Mouse (Mus musculus): ENCODE data around the gene Grin1. TPM values are rescaled to one million over a fixed set of nuclear protein-coding genes. Genes with fewer than 3 reads are reported as not detected.

Grin1 gene
- polyA plus RNA-seq, 2 experiments, result 0.02 to 0.06 TPM

DNA sequence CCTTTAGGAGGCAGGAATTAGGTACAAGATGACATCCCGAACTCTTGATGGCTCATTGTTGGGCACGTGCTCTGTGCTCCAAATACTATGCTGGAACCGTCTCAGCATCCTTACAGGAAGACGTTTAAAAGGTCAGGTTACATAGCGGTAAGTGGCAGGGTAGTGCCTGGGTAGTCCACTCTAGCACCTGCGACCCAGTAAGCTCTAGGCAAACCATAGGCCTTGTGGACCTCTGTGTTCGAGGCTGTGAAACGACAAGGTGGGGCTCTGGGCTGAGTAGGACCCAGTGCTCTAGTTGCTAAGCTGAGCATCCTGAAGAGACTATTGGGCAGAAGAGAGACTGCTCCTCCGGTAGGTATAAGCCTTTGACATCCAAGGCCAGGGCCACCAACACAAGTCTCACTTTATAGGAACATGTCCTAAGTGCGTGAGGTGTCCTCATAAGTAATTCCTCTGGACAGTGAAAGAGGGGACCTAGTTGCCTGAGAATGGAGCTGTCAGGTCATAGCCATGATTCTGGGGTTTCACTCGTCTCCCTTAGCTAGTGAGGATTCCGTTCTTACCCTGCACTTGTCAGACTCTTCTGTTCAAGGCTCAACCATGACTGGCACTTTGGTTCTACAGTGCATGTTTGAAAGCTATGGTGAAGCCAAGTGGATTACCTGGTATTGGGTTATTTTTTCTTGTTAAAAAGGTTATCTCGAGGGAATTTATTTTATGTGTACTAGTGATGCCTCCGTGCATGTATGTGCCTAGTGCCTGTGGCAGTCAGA is 13.2 kb downstream of the Grin1 start:
- H3K36me3 ChIP-seq (replicated peaks; ENCODE audit: control insufficient read depth, insufficient read depth, low read depth), result no peaks in the 10 kb centered on the region
- ATAC-seq (ENCODE audit: insufficient read depth) (no peak), DNase-seq (ENCODE audit: low read depth in 3 of 3, low spot score in 3 of 3) (no peak)
- no peak overlapping the region; the same call in 1 of the 2 replicates for H3K4me2 ChIP-seq (ENCODE audit: low read depth)
- H3K27me3 ChIP-seq (ENCODE audit: control insufficient read depth, insufficient read depth, low read length), result peaks cover 30% of the 10 kb centered on the region
- WGBS (ENCODE audit: insufficient replicate concordance), result 39% methylated on average over 14 of the region's 14 CpGs
- H3K27ac ChIP-seq, result no peak overlapping the region
- H3K9ac ChIP-seq (replicated peaks), result no peak overlapping the region
- TF ChIP-seq CTCF (IDR thresholded peaks at IDR 0.05; ENCODE audit: low read depth) (no peak), EP300 (IDR thresholded peaks at IDR 0.05; ENCODE audit: low read depth) (no peak)
- peaks cover 0 to 2% of the 10 kb centered on the region in 2 experiments; a peak in 1 of 4 replicates for H3K4me1 ChIP-seq (replicated peaks; ENCODE audit: control insufficient read depth in 2 of 2, insufficient read depth in 2 of 2, low read length in 1 of 2)
- H3K9me3 ChIP-seq (ENCODE audit: control insufficient read depth, low read length), result no peaks in the 10 kb centered on the region
- H3K4me3 ChIP-seq (ENCODE audit: insufficient read depth in 1 of 2, low read depth in 2 of 2, low read length in 2 of 2), result no peak overlapping the region

DNA sequence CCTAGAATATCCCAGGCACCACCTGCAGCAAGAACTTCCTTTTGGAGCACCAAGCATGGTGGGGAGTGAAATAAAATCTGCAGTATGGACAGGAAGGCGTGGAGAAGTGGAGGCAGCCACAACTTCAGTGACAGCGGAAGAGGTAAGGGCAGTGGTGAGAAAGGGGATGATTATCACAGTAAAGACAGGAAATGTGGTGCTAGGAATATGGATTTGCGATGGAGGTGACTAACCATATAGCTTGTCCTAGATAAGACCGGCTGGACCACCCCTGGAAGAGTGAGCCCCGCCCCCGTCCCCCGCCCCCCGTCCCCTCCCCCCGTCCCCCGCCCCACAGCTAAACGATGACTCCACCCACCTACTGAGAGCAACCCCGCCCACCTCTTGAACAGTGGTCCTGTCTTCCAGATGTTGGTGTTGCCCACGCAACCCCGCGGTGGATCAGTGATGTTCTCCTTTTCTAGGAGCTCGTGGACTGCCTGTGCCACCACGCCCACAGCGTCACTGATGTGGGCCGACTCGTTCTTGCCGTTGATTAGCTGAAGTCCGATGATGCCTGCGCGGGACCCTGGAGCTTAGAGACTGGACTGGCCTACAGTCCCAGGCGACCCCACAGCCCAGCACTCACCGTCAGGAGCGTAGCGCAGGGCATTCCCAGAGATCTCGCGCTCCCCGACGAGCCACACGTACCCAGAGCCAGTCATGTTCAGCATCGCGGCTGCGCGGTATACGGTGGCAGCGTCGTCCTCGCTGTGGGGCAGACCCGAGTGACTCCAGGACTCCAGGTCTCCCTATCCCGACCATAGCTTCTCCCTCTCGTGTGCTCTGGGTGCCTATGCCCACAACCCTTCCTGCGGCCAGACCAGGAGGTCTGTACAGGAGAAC is 14.1 kb downstream of the Grin1 start:
- ATAC-seq (ENCODE audit: insufficient read depth), result no peak
- no peaks in the 10 kb centered on the region for H3K9me3 ChIP-seq (ENCODE audit: control insufficient read depth, low read length)
- H3K27me3 ChIP-seq (ENCODE audit: control insufficient read depth, insufficient read depth, low read length), result peaks cover 21% of the 10 kb centered on the region
- no peak overlapping the region for H3K27ac ChIP-seq
- peak overlapping the region; percentile 3 to 42; a peak in 3 of 4 replicates for H3K4me3 ChIP-seq (ENCODE audit: insufficient read depth in 1 of 2, low read depth in 2 of 2, low read length in 2 of 2)
- peaks cover 0 to 2% of the 10 kb centered on the region in 2 experiments; a peak in 1 of 4 replicates for H3K4me1 ChIP-seq (replicated peaks; ENCODE audit: control insufficient read depth in 2 of 2, insufficient read depth in 2 of 2, low read length in 1 of 2)
- DNase-seq (ENCODE audit: low read depth in 3 of 3, low spot score in 3 of 3), result no peak
- H3K4me2 ChIP-seq (ENCODE audit: low read depth), result peak overlapping the region; percentile 57
- TF ChIP-seq EP300 (IDR thresholded peaks at IDR 0.05; ENCODE audit: low read depth) (no peak), CTCF (IDR thresholded peaks at IDR 0.05; ENCODE audit: low read depth) (no peak)
- H3K36me3 ChIP-seq (replicated peaks; ENCODE audit: control insufficient read depth, insufficient read depth, low read depth), result no peaks in the 10 kb centered on the region
- 2% methylated on average over 44 of the region's 45 CpGs for WGBS (ENCODE audit: insufficient replicate concordance)
- H3K9ac ChIP-seq (replicated peaks), result no peak overlapping the region

DNA sequence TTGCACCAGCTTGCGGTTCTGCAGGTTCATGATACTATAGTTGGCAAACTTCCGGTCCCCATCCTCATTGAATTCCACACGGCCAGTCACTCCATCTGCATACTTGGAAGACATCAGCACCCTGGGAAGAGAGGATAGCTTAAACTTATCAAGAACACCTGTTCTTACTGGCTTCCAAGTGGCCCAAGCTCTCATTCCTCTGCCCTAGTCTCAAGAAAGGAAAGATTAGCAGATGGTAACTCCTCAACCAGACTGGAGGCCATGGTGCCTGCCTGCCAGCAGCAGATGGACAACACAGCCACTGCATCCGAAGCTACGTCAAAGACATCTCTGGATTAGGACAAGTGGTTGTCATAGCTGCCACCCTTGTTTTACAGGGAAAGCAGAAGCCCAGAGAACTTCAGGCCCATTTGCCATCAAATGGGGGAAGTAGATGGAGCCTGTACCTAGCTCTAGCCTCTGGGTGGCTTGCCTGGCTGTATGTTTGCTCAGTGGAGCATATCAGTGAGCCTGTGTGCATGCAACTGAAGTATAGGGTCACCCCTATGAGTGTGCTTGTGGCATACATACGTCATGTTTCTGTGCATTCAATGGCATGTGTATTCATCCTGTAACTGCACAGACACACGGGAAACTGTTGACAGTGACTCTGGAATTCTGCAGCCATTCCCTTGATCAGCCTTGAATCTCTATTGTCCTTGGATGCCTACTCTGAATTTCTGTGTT is 14.9 kb downstream of the Grin1 start:
- TF ChIP-seq EP300 (IDR thresholded peaks at IDR 0.05; ENCODE audit: low read depth) (no peak), CTCF (IDR thresholded peaks at IDR 0.05; ENCODE audit: low read depth) (no peak)
- 49% methylated on average over 7 of the region's 7 CpGs for WGBS (ENCODE audit: insufficient replicate concordance)

DNA sequence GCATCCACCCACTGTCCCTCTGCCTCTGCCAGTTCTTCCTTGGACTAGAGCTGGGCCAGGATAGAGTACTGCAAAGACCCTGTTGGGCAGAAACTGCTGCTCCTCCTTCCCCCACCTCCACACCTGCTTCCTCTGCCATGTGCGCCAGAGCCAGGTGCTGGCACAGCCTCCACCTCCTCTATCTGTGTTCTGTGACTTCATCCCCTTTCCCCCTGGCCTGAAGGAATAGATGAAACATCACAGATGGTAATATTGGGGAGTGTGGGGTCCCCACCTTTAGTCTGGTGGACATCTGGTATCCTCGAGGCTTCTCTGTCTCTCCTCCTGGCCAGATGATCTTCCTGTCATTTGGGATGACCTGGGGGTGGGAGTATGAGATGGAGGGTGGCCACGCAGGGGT is 15.5 kb downstream of the Grin1 start:
- peaks cover 0 to 2% of the 10 kb centered on the region in 2 experiments; a peak in 1 of 4 replicates for H3K4me1 ChIP-seq (replicated peaks; ENCODE audit: control insufficient read depth in 2 of 2, insufficient read depth in 2 of 2, low read length in 1 of 2)
- H3K9ac ChIP-seq (replicated peaks), result no peak overlapping the region
- no peaks in the 10 kb centered on the region for H3K36me3 ChIP-seq (replicated peaks; ENCODE audit: control insufficient read depth, insufficient read depth, low read depth)
- no peak overlapping the region for H3K4me3 ChIP-seq (ENCODE audit: insufficient read depth in 1 of 2, low read depth in 2 of 2, low read length in 2 of 2)
- H3K27me3 ChIP-seq (ENCODE audit: control insufficient read depth, insufficient read depth, low read length), result peaks cover 18% of the 10 kb centered on the region
- H3K27ac ChIP-seq, result no peak overlapping the region
- 46% methylated on average over 3 of the region's 3 CpGs for WGBS (ENCODE audit: insufficient replicate concordance)
- no peak for TF ChIP-seq EP300 (IDR thresholded peaks at IDR 0.05; ENCODE audit: low read depth)
- no peak for TF ChIP-seq CTCF (IDR thresholded peaks at IDR 0.05; ENCODE audit: low read depth)
- ATAC-seq (ENCODE audit: insufficient read depth) (no peak), DNase-seq (ENCODE audit: low read depth in 3 of 3, low spot score in 3 of 3) (no peak)
- H3K4me2 ChIP-seq (ENCODE audit: low read depth), result no peak overlapping the region
- no peaks in the 10 kb centered on the region for H3K9me3 ChIP-seq (ENCODE audit: control insufficient read depth, low read length)

More for the DNA sequence above, 14.9 kb downstream of the Grin1 start:
- Histone ChIP-seq H3K4me2 (ENCODE audit: low read depth) (no peak overlapping the region), H3K27me3 (ENCODE audit: control insufficient read depth, insufficient read depth, low read length) (peaks cover 18% of the 10 kb centered on the region), H3K27ac (no peak overlapping the region), H3K4me3 (ENCODE audit: insufficient read depth in 1 of 2, low read depth in 2 of 2, low read length in 2 of 2) (no peak overlapping the region), H3K9ac (replicated peaks) (no peak overlapping the region), H3K36me3 (replicated peaks; ENCODE audit: control insufficient read depth, insufficient read depth, low read depth) (no peaks in the 10 kb centered on the region), H3K9me3 (ENCODE audit: control insufficient read depth, low read length) (no peaks in the 10 kb centered on the region), H3K4me1 (replicated peaks; ENCODE audit: control insufficient read depth in 2 of 2, insufficient read depth in 2 of 2, low read length in 1 of 2) (peaks cover 0 to 2% of the 10 kb centered on the region in 2 experiments; a peak in 1 of 4 replicates)
- no peak for DNase-seq (ENCODE audit: low read depth in 3 of 3, low spot score in 3 of 3)
- ATAC-seq (ENCODE audit: insufficient read depth), result no peak

All from liver, embryonic 14.5 days (tissue).